Mouse (Mus musculus) ES-E14 (cell line): ENCODE results near the gene Pitpnm2. TPM values are rescaled to one million over a fixed set of nuclear protein-coding genes. Genes with fewer than 3 reads are reported as not detected.

ENCODE experiments used
- DNase-seq: peaks from one replicate; pipeline ENCODE4 v3.0.0-alpha.2; 2013; ENCODE audit warnings: low read depth, low spot score
- H3K27ac ChIP-seq: 2 replicates; pipeline ENCODE4 v1.5.1; 2012; ENCODE audit warnings: low read depth, mild to moderate bottlenecking, low read length, moderate library complexity, mixed read lengths; ENCODE audit not compliant: poor library complexity, insufficient read depth, severe bottlenecking
- H3K36me3 ChIP-seq: 2 replicates; pipeline ENCODE4 v1.6.1; 2012; ENCODE audit warnings: mild to moderate bottlenecking, low read length, moderate library complexity, mixed read lengths; ENCODE audit not compliant: control insufficient read depth, poor library complexity, insufficient read depth, severe bottlenecking
- H3K4me1 ChIP-seq, 2 experiments: fragments of 150-350 bp in 1 of 2; sonication (generic) in 1 of 2; 2 replicates each; pipeline ENCODE4 v1.6.1; 2012; ENCODE audit warnings: low read length in 2 of 2, mild to moderate bottlenecking in 1 of 2, mixed read lengths in 1 of 2; ENCODE audit not compliant: control insufficient read depth in 2 of 2, insufficient read depth in 2 of 2, poor library complexity in 1 of 2
- H3K4me3 ChIP-seq, 2 experiments: fragments of 150-350 bp in 1 of 2; sonication (generic) in 1 of 2; 2 replicates each; pipeline ENCODE4 v1.5.1; 2012; ENCODE audit warnings: low read length in 2 of 2, low read depth in 1 of 2, mild to moderate bottlenecking in 1 of 2, mixed read lengths in 1 of 2; ENCODE audit not compliant: insufficient read depth in 1 of 2, poor library complexity in 1 of 2, severe bottlenecking in 1 of 2
- H3K9ac ChIP-seq: 2 replicates; pipeline ENCODE4 v1.6.1; 2012; ENCODE audit warnings: low read depth, mild to moderate bottlenecking, low read length, mixed read lengths; ENCODE audit not compliant: poor library complexity, insufficient read depth, severe bottlenecking
- H3K9me3 ChIP-seq: fragments of 150-350 bp; sonication (generic); 2 replicates; pipeline ENCODE4 v1.6.1; 2012; ENCODE audit warnings: low read depth, mild to moderate bottlenecking, low read length; ENCODE audit not compliant: control insufficient read depth, insufficient read depth
- CHD2 ChIP-seq: IDR thresholded peaks from 2 replicates; pipeline ENCODE4 v1.6.1; 2014; ENCODE audit warnings: mild to moderate bottlenecking, low read depth, low read length, inconsistent platforms
- HCFC1 ChIP-seq: IDR thresholded peaks from 2 replicates; pipeline ENCODE4 v1.6.1; 2012; ENCODE audit warnings: low read length, inconsistent platforms, borderline replicate concordance; ENCODE audit not compliant: insufficient read depth
- MAFK ChIP-seq: IDR thresholded peaks from 2 replicates; pipeline ENCODE4 v1.6.1; 2014; ENCODE audit warnings: mild to moderate bottlenecking, low read depth, low read length, inconsistent platforms; ENCODE audit not compliant: insufficient read depth
- ZC3H11A ChIP-seq: IDR thresholded peaks from 2 replicates; pipeline ENCODE4 v1.6.1; 2012; ENCODE audit warnings: low read depth, mild to moderate bottlenecking, inconsistent platforms, low read length, borderline replicate concordance
- ZNF384 ChIP-seq: IDR thresholded peaks from 2 replicates; pipeline ENCODE4 v1.6.1; 2012; ENCODE audit warnings: low read depth, low read length, inconsistent platforms
- in situ Hi-C, 2 experiments: fragments of 600-800 bp; cut with MboI; formaldehyde crosslinking; loops; one replicate each; pipeline ENCODE4 v1.15.1; 2025; ENCODE audit warnings: low sequenced_read_pairs in 2 of 2, inconsistent platforms in 1 of 2; ENCODE audit not compliant: unreplicated experiment in 2 of 2
- total RNA-seq: library from RNA; depleted of rRNA; stranded (reverse); fragments of 300-350 nt; gene quantifications from 2 replicates; pipeline ENCODE4 v1.2.3, GENCODE M21; 2012

The Pitpnm2 gene
- total RNA-seq, 1 experiment = 6.6 TPM

- in situ Hi-C loops = loop anchor here in 1 of 2 experiments (5.0 kb wide), 1 partner anchor 82 kb away; no protein-coding TSS in a partner anchor
- no peak for TF ChIP-seq ZC3H11A
- TF ChIP-seq HCFC1 = no peak
- TF ChIP-seq MAFK = no peak
- TF ChIP-seq ZNF384 = no peak
- no peak for TF ChIP-seq CHD2
- Histone ChIP-seq H3K4me3 (no peak overlapping the region), H3K36me3 (no peaks in the 10 kb centered on the region), H3K4me1 (no peaks in the 10 kb centered on the region), H3K27ac (no peak overlapping the region), H3K9me3 (no peaks in the 10 kb centered on the region), H3K9ac (no peak overlapping the region)
- DNase-seq = no peak
These were observed 165.5 kb downstream of the Pitpnm2 start for GRCm38 (mm10) chr5:124083850-124084587.

GRCm38 (mm10) chr5:124082941-124083688 lies 166.4 kb downstream of the Pitpnm2 start:
- in situ Hi-C loops = loop anchor here in 1 of 2 experiments (5.0 kb wide), 1 partner anchor 81 kb away; no protein-coding TSS in a partner anchor
- H3K27ac ChIP-seq = no peak overlapping the region
- no peak overlapping the region for H3K9ac ChIP-seq
- no peaks in the 10 kb centered on the region for H3K4me1 ChIP-seq
- no peak overlapping the region for H3K4me3 ChIP-seq
- no peaks in the 10 kb centered on the region for H3K9me3 ChIP-seq
- DNase-seq = no peak
- H3K36me3 ChIP-seq = no peaks in the 10 kb centered on the region
- TF ChIP-seq MAFK (no peak), CHD2 (no peak), ZC3H11A (no peak), ZNF384 (no peak), HCFC1 (no peak)

DNA sequence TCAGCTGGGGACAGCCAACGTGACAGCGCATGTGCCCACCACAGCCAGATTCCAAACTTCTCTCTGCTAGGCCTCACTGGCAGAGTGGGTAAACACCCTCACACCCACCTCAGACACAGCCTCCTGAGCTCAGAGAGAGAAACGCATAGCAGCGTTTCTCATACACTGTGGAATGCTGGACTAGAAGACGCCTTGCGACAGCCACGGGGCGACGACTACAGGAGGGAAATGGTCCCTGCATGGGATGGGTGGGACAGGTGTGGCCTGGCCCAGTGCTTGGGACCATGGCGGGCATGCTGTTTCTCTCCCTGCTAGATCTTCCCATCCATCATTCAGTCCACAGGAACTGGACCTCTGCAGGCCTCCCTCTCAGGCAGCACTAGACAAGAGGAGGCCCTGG lies 167.1 kb downstream of the Pitpnm2 start:
- Histone ChIP-seq H3K36me3 (no peaks in the 10 kb centered on the region), H3K9ac (no peak overlapping the region), H3K27ac (no peak overlapping the region), H3K9me3 (no peaks in the 10 kb centered on the region), H3K4me1 (no peaks in the 10 kb centered on the region), H3K4me3 (no peak overlapping the region)
- TF ChIP-seq MAFK = no peak
- no peak for TF ChIP-seq HCFC1
- TF ChIP-seq ZC3H11A = no peak
- no peak for TF ChIP-seq ZNF384
- no peak for DNase-seq
- in situ Hi-C loops = loop anchor here in 1 of 2 experiments (5.0 kb wide), 1 partner anchor 80 kb away; no protein-coding TSS in a partner anchor

DNA sequence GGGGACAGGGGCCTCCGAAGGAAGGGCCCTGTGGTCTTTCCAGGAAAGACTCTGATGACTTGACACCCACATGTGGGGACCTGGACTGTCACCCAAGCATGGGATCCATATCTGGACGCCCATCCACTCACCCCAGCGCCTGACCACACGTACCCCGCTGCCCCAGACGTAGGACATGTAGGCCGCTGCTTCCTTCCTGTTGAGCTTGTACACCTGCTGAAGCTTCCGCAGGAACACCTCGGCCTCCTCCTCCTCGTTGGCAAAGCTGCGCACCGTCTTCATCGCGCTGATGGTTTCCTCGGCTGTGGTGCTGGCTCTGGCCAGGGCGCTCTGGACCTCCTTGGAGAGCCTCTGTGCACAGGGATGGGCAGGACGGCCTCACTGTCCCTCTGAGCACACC lies 169.7 kb downstream of the Pitpnm2 start:
- no peak overlapping the region for H3K27ac ChIP-seq

More for the DNA sequence above, 169.7 kb downstream of the Pitpnm2 start:
- no peak for DNase-seq
- no peak overlapping the region for H3K4me3 ChIP-seq
- H3K36me3 ChIP-seq = no peaks in the 10 kb centered on the region
- H3K4me1 ChIP-seq = peaks cover 0 to 14% of the 10 kb centered on the region in 2 experiments; a peak in 2 of 4 replicates
- in situ Hi-C loops = loop anchor here in 1 of 2 experiments (5.0 kb wide), 1 partner anchor 78 kb away; no protein-coding TSS in a partner anchor
- TF ChIP-seq HCFC1 = no peak
- TF ChIP-seq CHD2 = no peak
- no peak for TF ChIP-seq ZC3H11A
- TF ChIP-seq MAFK = no peak
- TF ChIP-seq ZNF384 = no peak
- no peaks in the 10 kb centered on the region for H3K9me3 ChIP-seq
- no peak overlapping the region for H3K9ac ChIP-seq
